Mouse (Mus musculus) B cell, adult 2 months (primary cell): ENCODE measurements around the gene Eya4.

Experiments
- DNase-seq, 2 experiments: peaks; one replicate each; pipeline ENCODE4 v3.0.0; 2022

Gene Eya4

DNA sequence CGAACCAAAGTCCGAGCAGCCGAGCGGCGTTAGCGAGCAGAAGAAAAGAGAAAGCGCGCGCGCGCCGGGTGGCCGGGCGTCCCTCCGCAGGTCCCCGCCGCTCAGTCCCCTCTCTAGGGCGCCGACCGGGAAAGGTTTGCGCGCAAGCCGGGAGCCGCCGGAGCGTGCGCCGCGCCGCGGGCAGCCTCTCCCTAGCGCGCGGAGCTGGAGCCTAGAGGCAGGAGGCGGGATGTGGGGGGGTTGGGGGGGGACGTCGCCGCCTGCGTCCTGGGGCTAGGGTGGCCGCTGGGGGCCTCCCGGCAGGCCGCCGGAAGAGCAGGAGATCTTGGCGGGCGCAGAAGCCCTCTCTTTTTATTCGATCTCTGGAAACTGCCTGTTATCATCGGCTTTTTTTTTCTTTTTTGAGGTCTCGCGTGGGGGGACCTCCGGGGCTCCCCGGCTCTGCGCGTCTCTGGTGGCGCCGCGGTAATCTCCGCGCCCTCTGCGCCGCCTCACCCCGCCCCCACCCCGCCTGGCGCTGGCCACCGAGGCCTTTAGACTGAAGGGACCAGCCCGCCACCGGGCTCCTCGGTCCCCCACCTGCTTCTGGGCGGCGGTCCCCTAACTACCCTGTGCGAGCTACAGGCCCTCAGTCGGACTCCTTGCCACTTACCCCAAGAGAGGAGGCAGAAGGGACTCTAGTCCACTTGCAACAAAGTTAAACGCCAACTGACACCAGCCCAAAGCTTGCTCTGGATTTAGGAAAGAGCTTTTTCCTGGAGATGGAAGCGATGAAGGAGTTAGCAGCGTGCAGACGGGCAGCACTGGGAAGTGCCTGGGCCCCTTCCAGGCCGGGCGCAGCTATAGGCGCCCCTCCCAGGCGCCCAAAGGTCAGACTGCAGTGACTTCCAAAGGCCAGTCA lies at the start of gene Eya4:
Gene Eya4 (minus strand): TSS at position 776 of the 901 bp plus-strand sequence.
- no peak for DNase-seq

DNA sequence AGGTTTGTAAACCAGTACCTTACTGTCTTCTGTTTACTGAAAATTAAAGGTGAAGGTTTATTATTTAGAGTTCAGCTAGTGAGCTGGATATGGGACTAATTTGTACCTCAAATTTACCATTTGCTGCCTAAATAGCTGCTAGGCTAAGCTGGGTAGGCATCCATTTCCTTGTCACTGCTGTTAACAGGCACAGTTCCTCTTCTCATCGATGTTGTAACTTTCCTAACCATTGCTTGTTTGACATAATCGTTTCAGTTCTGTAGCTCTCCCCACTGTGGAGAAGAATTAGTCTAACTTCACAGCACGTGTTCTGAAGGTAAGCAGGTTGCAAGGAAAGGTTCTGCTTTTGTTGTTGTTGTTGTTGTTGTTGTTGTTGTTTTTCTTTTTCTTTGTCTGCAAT lies 44.8 kb upstream of the Eya4 start:
- DNase-seq = no peak

DNA sequence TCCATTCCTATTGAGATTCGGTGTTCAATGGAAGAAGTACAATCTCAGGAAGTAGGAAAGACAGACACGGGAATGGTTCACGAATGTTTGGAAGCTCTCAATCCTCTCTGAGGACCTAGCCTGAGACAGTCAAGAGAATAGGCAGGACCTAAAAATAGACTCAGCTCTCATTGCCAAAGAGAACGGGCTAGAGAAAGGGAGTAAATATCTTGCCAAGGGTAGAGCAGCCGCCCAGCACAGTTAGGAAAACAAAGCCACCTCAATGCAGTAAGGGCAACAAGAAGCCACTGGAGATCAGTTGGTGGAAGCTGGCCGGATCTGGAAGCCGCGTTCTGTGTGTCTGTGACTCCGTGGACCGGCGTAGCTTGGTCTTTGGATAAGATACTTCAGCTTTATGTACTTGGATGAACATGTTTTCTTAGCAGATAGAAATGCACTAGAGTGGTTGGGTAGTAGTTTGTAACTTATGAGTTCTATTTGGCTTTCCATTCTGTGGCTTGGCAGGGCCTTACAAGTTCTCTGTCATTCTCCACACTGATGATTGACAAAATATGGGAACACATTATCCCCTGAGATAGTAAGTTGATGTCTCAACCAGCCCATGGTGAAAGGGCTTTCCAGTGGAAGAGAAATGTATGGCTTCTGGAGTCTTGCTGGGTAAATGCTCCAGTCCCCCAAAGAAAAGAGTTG lies 44.1 kb upstream of the Eya4 start:
- no peak for DNase-seq

DNA sequence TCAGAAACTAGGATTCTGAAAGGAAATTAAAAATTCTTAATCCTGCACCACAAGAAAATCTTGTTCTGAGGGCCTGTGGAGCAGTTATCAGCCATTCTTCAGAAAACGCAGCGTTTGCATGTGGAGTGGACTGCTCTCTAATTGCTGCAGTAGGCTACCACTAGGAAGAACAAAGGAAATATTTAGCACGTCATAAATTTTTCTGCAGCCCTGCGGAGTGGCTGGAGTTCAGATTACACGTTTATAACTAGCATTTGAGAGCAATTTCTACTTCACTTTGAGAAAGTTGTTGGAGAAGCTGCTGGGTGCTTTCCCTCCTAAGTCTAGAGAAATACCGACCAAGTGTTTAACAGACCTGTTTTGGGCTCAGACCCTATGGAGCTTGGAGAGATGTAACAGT lies 43.6 kb upstream of the Eya4 start:
- DNase-seq = no peak

DNA sequence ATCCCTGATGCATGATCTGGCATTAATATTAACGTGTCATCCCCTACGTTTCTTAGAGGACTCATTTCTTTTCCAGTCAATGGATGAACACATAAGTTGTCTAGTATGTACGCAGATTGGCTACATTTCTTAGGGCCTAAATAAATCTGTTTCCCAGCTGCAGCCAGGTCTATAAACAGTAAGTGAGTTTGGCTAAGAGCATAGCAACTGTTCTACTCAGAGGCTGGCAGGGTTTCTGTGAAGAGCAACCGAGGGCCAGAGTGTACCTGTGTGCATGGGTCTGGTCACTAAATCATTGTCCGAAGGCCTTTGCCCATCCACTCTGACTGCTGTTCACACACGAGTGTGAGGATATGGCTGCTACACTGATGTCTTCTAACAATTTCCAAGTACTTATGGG lies 13.3 kb upstream of the Eya4 start:
- no peak for DNase-seq

DNA sequence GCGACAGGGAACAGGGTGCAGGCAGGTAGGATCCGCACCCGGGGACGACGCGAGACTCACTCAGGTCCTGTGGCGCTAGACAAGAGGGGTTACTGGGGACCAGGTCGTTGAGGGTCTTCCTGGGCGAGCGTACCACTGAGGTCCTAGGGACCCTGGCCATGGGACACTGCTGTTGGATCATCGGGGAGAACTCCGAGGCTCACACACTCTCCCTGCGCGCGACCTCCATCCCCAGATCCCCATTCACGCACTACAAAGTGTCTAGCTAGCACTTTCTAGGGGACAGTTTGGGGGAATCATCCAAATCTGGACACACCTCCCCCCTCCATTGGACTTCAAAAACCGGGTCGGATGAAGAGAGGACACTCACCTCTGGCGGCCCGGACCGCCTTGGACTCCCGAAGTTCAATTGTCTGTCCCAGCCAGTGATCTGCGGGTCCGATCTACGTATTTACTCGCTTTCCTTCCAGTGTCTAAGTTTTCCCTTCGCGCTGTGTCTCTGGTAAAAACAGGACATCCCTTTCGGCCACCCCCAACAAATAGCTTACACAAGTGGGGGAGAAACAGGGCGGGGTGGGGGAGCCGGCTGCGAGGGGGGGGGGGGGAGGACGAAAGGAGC lies 1.1 kb downstream of the Eya4 start:
- no peak for DNase-seq

DNA sequence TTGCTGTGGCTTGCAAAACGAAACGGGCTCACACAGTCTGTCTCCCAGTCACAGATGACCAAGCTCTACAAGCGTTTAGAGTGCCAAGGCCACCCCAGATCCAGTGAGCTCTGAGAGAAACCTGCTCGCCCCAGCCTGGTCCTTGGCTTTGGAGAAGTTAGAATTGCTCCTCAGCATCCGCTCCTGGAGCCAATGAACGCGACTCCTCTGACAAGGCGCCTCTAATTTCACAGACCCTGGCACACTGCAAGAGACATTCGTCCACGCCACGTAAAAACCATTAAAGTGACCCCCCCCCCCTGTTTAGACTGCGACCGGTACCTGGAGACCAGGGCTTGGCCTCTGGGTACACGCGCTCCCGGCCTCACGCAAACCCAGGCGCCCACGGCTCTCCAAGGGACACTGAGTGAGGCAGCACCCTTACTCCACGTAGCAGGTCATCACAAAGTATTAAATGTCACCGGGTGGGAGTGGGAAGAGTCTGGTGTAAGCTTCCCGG lies 1.6 kb downstream of the Eya4 start:
- DNase-seq = no peak

DNA sequence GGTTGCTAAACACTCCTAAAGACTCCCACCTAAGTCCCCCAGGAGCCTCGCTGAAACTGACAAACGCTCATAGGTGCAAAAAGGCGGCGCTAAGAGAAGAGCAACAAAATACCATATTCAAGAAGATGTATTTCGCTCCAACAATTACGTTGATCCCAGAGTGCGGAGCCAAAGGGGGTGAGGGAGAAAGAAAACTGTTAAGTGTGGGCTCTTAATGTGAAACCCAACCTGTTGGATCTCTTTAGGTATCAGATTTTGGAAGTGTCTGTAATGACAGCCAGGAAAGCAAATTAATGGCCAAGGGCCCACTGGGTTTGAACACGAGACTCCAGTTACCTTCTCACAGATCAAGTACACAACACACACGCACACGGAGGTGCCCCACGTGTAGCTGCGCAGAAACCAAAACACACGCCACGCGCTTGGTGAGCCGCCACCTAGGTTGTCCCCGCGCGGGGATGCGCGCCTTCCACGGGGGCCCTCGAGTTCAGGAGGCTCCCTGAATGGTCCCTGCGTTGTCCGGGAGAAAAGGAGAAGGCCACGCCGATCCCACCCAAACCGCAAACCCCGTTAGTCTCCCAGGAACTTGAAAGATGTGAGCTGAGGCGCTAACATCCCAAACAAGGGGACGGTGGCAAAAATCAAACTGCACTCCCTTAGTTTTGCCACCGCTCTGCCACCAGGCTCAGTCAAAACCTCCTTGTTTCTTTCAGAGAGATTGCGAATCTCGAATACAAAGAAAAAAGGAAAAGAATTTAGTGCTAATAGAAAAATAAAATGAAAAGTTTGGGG lies 2.3 kb downstream of the Eya4 start:
- DNase-seq = no peak

DNA sequence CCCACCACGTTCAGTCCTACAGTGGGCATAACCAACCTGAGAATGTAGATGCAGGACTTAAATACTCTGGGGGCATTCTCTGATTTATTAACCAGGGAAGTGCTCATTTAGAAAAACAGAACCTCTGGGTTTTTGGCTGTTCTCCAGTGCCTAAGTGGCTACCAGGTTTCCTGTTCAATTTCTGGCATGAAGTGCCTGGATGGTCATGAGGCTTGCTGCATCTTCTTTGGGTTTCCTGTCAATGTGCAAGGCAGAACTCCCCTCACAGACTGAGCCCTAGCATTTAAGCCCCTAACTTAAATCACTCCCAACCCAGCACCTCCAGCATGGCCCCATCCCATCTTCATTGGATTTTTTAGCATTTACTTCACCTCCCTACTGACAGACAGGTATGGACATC lies 13.3 kb downstream of the Eya4 start:
- no peak for DNase-seq

DNA sequence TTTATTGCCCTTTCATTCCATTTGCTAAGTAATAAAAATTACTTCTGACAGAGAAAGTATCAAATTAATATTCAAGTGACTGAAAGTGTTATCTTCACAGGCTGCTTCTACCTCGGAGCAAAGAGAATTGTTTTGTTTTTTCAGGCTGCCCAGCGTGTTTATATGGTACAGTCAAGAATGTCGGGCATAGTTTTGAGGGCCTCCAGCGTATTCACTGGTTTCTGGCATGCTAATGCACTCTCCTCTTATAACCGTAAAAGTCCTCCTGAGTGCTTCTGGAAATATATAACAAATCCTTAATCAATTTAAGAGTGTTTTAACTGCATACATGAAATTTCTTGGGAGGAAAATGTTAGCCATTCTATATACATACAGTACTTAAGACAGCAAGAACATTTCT lies 17.8 kb downstream of the Eya4 start:
- no peak for DNase-seq

DNA sequence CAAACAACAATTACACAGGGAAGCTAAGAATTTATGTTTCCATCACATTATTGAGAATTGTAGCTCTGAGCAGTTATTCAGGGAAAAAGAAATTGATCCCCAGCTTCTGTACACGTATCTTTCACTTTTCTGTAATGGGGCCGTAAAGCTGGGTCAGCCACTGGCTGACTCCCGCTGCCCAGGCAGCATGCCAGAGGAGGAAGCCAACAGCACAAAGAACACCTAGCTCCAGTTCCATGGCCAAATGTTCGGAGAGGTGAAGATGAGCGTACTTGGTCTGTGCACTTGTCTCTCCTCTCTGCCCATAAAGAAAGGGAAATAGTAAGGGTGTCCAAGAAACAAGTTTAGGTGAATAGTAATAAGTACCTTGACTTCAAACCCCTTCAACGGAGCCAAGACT lies 22.9 kb downstream of the Eya4 start:
- DNase-seq = no peak

DNA sequence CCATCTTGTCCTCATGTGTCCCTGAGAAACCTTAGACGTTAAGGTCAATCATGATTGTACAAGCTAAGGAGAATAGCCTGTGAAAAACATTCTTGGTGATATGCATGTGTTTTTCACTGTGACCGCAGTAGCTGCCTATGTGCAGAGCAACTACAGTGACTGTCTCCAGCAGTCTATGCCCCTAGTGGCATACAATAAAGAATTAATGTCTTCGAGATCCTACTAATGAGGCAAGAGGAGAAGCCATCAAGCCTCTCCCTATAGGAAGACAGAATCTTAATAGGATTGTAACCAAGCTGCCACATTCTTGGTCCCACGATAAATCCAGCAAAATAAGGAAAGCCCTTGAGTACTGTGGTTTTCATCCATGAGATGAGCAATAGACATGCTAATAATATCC lies 28.3 kb downstream of the Eya4 start:
- no peak for DNase-seq

DNA sequence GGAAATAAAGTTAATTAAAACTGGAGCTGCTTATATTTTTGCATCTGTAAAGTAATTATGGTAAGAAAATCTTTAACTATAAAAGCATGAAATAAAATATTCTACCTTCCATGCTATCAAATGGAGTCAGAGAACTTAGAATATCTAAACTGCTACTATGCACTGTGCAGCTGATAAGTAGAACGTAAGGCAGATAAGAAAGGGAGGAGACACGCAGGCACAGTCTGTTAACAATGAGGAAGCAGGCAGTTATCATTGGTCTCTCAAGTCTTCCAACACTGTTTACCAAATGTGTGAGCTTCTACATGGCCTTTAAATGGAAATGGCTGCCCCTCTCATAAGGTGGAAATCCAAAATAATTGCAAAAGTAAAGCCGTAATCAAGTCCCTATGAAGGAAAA lies 55.0 kb downstream of the Eya4 start:
- DNase-seq = no peak

DNA sequence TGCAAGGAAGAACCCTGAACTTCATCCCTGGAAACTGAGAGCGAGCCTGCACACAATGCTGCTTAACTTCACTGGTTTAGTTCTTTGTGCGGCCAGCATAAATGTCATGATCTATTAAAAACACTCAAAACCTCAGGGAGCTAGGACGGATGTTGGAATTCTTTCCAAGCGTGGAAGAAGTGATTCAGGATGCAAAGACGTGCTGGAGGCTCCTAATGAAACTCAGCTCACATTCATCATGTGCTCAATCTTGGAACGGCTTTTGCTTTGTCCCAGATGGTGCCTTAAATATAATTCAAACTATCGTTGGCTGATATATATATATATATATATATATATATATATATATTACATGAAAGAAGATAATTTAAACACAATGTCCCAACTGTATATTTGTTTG lies 58.1 kb downstream of the Eya4 start:
- DNase-seq = no peak

DNA sequence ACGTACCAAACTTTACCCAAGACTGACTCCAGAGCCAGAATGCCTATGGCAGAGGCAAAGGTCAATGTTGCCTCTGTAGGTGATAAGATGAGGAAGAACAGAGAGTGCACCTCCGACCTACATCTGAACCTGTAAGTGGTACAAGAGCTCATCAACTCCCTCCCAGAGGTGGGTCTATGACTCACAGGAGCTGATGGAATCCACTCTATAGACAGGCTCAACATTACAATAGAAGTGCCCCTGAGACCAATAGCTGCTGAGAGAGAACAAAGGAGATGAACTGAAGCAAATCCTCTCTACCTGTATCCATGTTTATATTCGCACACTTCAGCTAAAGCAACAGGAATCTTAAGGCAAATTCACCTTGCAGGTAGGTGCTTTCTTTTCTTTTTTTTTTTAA lies 73.2 kb downstream of the Eya4 start:
- DNase-seq = no peak

DNA sequence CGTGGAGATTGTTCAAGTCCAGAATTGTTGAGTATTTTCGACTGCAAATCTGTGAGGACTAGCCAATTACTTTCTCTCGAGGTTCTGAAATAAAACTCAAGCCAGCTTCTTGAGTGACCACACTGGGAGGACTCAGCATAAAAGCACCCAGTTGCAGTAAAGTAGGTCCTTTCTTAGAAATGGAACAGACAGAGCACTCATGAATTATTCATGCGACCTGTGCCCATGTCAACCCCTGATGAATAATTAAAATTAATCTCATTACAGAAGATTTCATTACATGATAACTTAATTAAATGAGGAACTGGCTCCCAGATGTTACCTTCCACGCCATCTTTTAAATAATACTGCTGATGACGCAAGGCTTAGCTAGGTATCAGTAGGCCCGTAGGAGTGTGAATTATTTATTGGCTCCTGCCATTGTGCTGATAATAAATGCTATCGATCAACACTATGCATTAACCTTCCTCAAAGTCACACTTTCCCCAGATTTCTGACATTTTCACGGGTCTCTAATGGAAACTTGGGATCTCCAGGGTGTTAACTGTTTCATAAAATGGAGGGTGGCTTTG lies 79.5 kb downstream of the Eya4 start:
- DNase-seq = no peak

DNA sequence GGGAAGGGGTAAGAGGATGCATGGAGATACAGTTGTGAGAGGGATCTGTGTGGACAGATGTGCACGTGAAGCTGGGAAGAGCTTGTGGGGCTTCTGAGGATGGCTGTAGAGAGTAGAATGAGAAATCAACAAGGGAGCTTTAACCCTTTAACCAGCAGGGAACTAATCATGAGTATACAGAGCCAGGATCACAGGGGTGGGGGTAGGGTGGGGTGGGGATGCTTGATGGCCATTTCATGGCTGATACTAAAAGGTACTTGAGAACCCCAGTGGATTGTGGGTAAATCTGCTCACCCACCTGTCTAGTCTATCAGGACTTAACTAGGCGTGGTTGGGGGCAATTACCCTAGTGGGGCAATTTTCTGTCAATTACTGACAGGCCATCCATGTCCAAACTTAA lies 80.1 kb downstream of the Eya4 start:
- no peak for DNase-seq

DNA sequence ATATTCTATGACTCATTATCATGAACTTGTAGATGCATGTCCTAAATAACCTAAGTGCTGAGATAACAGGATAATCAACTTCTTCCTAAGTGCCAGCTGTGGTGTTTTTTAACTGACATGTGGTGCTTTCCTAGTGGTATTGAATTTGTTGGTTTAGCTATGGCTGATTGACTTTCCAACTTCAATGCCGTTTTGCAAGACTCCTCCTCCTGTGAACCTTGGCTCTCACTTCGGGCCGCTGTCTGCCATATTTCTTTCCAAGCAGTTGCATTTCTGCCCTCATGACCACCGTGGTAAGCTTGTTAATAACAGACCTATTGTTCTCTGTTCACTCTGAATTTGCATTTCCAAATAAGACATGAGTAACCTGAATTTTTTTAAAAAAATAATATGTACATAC lies 98.4 kb downstream of the Eya4 start:
- DNase-seq = no peak

DNA sequence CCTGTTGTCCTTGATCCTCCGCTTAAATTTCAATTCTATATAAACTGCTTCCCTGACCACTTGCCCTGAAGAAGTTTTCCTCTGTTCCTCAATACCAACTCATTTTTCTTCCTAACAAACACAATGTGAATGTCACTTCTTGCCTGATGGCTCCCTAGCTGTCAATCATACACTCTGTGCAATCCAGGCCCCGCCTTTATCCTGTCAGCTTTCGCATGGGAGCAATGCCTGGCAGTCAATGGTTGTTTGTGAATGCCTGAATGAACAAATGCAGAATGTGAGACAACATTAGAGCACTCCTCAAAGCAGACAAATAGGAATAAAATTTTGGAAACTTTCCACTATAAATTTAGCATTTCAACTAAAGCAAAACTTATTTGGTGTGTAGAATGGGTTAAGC lies 104.1 kb downstream of the Eya4 start:
- DNase-seq = no peak

DNA sequence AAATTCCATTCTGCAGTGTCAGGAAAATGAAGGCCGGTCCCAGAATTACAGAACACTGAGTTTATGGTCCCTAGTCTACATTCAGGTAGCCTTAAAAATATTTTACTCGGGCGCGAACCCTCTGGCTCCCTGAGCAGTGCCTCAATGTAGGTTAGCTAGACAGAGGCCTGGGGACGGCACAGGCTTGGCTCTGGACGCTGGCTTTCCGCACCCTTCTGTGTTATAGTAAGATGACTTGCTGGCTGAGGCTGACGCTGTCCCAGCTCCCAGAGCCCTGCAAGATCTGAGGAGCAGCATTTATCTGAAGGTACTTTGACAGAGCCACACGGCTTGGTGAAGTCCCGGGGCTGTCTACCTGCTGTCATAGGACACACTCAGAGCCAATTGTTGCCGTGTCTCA lies 113.7 kb downstream of the Eya4 start:
- no peak for DNase-seq

DNA sequence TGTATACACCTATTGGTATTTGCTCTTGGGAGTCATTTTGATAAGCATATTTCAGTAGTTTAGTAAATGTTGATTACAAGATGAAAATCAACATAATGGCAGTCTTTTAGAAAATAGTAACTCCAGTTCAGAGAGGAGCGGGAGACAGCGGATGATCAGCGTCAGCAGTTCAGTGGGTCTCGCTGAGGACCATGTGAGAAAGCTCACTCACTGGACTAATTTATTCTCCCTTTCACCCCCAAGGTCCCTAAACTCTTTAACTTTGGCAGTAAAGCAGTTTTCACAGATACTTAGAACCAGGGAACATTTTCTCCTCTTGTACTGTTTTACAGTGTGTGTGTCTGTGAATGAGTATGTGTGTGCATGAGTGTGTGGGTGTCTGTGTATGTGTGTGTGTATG lies 115.2 kb downstream of the Eya4 start:
- DNase-seq = no peak

DNA sequence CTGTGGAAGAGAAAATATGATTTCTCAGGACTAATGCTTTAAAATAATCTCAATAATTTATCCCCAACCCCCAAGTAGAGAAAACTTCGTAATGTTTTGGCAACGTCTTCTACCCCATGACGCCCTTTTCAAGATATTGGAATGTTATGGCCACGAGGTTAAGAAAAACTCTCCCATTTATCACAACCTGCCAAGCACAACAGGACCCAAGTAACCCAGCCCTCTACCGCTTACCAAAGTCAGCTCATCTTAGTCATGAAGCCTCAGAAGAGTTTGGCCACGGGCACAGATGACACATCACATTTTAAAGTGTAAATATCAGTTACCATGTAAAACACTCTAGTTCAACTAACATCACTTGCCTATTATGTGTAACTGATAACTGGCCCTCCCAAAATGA lies 117.2 kb downstream of the Eya4 start:
- no peak for DNase-seq

DNA sequence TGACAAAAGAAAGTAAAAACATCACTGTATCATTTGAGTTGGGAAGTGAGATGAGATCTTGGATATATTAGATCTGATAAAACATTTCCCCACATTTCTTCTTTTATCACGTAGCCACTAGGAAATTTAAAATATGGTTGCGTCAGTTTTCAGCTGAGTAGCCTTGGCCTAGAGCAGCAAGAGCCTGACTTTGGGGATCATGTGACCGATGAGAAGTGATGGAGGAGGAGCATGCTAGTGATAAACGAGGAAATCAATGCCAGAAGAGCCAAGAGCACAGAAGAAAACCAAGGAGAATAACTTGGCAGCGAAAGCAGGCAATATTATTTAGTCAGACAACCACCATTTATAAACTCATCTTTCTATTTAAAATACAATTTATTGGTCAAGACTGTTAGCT lies 119.7 kb downstream of the Eya4 start:
- DNase-seq = no peak
